Mouse (Mus musculus) MEL (cell line): ENCODE measurements around the gene Cep152. TPM values are rescaled to one million over a fixed set of nuclear protein-coding genes. Genes with fewer than 3 reads are reported as not detected.

Experiments used
- DNase-seq: peaks from one replicate; pipeline ENCODE4 v3.0.0; 2011; ENCODE audit warnings: low read depth, low spot score
- H3K27ac ChIP-seq: 2 replicates; pipeline ENCODE4 v1.5.1; 2012; ENCODE audit warnings: low read depth, mild to moderate bottlenecking, control low read depth, low read length, moderate library complexity; ENCODE audit not compliant: control insufficient read depth
- H3K27me3 ChIP-seq, 2 experiments: fragments of 150-350 bp in 1 of 2; sonication (generic) in 1 of 2; 2 replicates each; pipeline ENCODE4 v1.6.1; 2012; ENCODE audit warnings: low read length in 2 of 2, mild to moderate bottlenecking in 2 of 2, improper control_type of control experiment in 1 of 2, moderate library complexity in 1 of 2; ENCODE audit not compliant: insufficient read depth in 2 of 2, control insufficient read depth in 1 of 2
- H3K36me3 ChIP-seq, 2 experiments: 2 replicates each; pipeline ENCODE4 v1.6.1; 2012 to 2014; ENCODE audit warnings: low read length in 2 of 2, improper control_type of control experiment in 1 of 2, inconsistent platforms in 1 of 2, mild to moderate bottlenecking in 1 of 2; ENCODE audit not compliant: insufficient read depth in 2 of 2, control insufficient read depth in 1 of 2
- H3K4me1 ChIP-seq, 2 experiments: fragments of 150-350 bp in 1 of 2; sonication (generic) in 1 of 2; 2 replicates each; pipeline ENCODE4 v1.6.1; 2012; ENCODE audit warnings: low read length in 2 of 2, improper control_type of control experiment in 1 of 2, mild to moderate bottlenecking in 1 of 2; ENCODE audit not compliant: insufficient read depth in 2 of 2, control insufficient read depth in 1 of 2
- H3K4me3 ChIP-seq, 2 experiments: fragments of 150-350 bp in 1 of 2; sonication (generic) in 1 of 2; 2 replicates each; pipeline ENCODE4 v1.5.1; 2012; ENCODE audit warnings: low read depth in 2 of 2, low read length in 2 of 2, mild to moderate bottlenecking in 2 of 2, moderate library complexity in 2 of 2, control low read depth in 1 of 2, improper control_type of control experiment in 1 of 2; ENCODE audit not compliant: control insufficient read depth in 1 of 2, insufficient read depth in 1 of 2
- H3K79me2 ChIP-seq: 2 replicates; pipeline ENCODE4 v1.6.1; 2012; ENCODE audit warnings: mild to moderate bottlenecking, low read length, moderate library complexity; ENCODE audit not compliant: control insufficient read depth, poor library complexity, insufficient read depth
- H3K9ac ChIP-seq: 2 replicates; pipeline ENCODE4 v1.6.1; 2012; ENCODE audit warnings: low read depth, mild to moderate bottlenecking, control low read depth, low read length, moderate library complexity; ENCODE audit not compliant: control insufficient read depth, poor library complexity, severe bottlenecking
- H3K9me3 ChIP-seq: fragments of 150-350 bp; sonication (generic); replicated peaks from 2 replicates; pipeline ENCODE4 v1.6.1; 2012; ENCODE audit warnings: mild to moderate bottlenecking, low read length, improper control_type of control experiment, moderate library complexity; ENCODE audit not compliant: insufficient read depth
- BHLHE40 ChIP-seq: IDR thresholded peaks from 2 replicates; pipeline ENCODE4 v1.6.1; 2012; ENCODE audit warnings: low read depth, mild to moderate bottlenecking, inconsistent platforms, low read length, improper control_type of control experiment, borderline replicate concordance
- CHD1 ChIP-seq: IDR thresholded peaks from 2 replicates; pipeline ENCODE4 v1.6.1; 2012; ENCODE audit warnings: low read depth, mild to moderate bottlenecking, inconsistent platforms, low read length, improper control_type of control experiment
- CHD2 ChIP-seq: IDR thresholded peaks from 2 replicates; pipeline ENCODE4 v1.6.1; 2011; ENCODE audit warnings: low read length, improper control_type of control experiment
- CTCF ChIP-seq, 3 experiments: IDR thresholded peaks in 2 of 3; conservative IDR thresholded peaks in 1 of 3; 2 replicates each; pipeline ENCODE4 v1.5.1; 2011 to 2012; ENCODE audit warnings: low read length in 3 of 3, low read depth in 2 of 3, mild to moderate bottlenecking in 2 of 3, improper control_type of control experiment in 1 of 3, inconsistent platforms in 1 of 3, mixed read lengths in 1 of 3, moderate library complexity in 1 of 3; ENCODE audit not compliant: control insufficient read depth in 1 of 3, insufficient read depth in 1 of 3, poor library complexity in 1 of 3, severe bottlenecking in 1 of 3
- E2F4 ChIP-seq: IDR thresholded peaks from 2 replicates; pipeline ENCODE4 v1.6.1; 2011; ENCODE audit warnings: low read depth, low read length, improper control_type of control experiment, borderline replicate concordance
- EP300 ChIP-seq, 2 experiments: IDR thresholded peaks; 2 replicates each; pipeline ENCODE4 v1.6.1; 2011; ENCODE audit warnings: improper control_type of control experiment in 2 of 2, low read length in 2 of 2, low read depth in 1 of 2, mild to moderate bottlenecking in 1 of 2
- GABPA ChIP-seq: IDR thresholded peaks from 2 replicates; pipeline ENCODE4 v1.6.1; 2012; ENCODE audit warnings: low read depth, mild to moderate bottlenecking, inconsistent platforms, low read length, improper control_type of control experiment, moderate library complexity
- GATA1 ChIP-seq: IDR thresholded peaks from 2 replicates; pipeline ENCODE4 v1.6.1; 2011; ENCODE audit warnings: low read depth, low read length, improper control_type of control experiment
- HCFC1 ChIP-seq: IDR thresholded peaks from 2 replicates; pipeline ENCODE4 v1.6.1; 2012; ENCODE audit warnings: low read depth, mild to moderate bottlenecking, inconsistent platforms, low read length, improper control_type of control experiment, moderate library complexity
- JUND ChIP-seq: IDR thresholded peaks from 2 replicates; pipeline ENCODE4 v1.6.1; 2011; ENCODE audit warnings: low read depth, mild to moderate bottlenecking, improper control_type of control experiment, low read length
- KAT2A ChIP-seq: conservative IDR thresholded peaks from 2 replicates; pipeline ENCODE4 v1.6.1; 2012; ENCODE audit warnings: low read depth, low read length, improper control_type of control experiment, inconsistent platforms
- MAFK ChIP-seq: IDR thresholded peaks from 2 replicates; pipeline ENCODE4 v1.6.1; 2011; ENCODE audit warnings: low read depth, mild to moderate bottlenecking, low read length, improper control_type of control experiment, borderline replicate concordance
- MXI1 ChIP-seq: IDR thresholded peaks from 2 replicates; pipeline ENCODE4 v1.6.1; 2011; ENCODE audit warnings: mild to moderate bottlenecking, low read depth, low read length, improper control_type of control experiment
- MYB ChIP-seq: IDR thresholded peaks from 2 replicates; pipeline ENCODE4 v1.6.1; 2011; ENCODE audit warnings: mild to moderate bottlenecking, low read depth, low read length, improper control_type of control experiment
- MYC ChIP-seq: IDR thresholded peaks from 2 replicates; pipeline ENCODE4 v1.6.1; 2011; ENCODE audit warnings: low read depth, mild to moderate bottlenecking, low read length, improper control_type of control experiment, moderate library complexity
- NELFE ChIP-seq: IDR thresholded peaks from 2 replicates; pipeline ENCODE4 v1.6.1; 2011; ENCODE audit warnings: low read depth, low read length, improper control_type of control experiment
- NRF1 ChIP-seq: IDR thresholded peaks from 2 replicates; pipeline ENCODE4 v1.6.1; 2014; ENCODE audit warnings: low read depth, mild to moderate bottlenecking, inconsistent platforms, low read length, improper control_type of control experiment, moderate library complexity; ENCODE audit not compliant: poor library complexity, insufficient read depth, severe bottlenecking
- POLR2A ChIP-seq, 2 experiments: IDR thresholded peaks; 2 replicates each; pipeline ENCODE4 v1.6.1; 2011 to 2012; ENCODE audit warnings: low read length in 2 of 2, mild to moderate bottlenecking in 2 of 2, control low read depth in 1 of 2, improper control_type of control experiment in 1 of 2, low read depth in 1 of 2, moderate library complexity in 1 of 2; ENCODE audit not compliant: control insufficient read depth in 1 of 2, insufficient read depth in 1 of 2, poor library complexity in 1 of 2
- POLR2AphosphoS2 ChIP-seq: IDR thresholded peaks from 2 replicates; pipeline ENCODE4 v1.6.1; 2011; ENCODE audit warnings: low read length, improper control_type of control experiment
- RAD21 ChIP-seq: IDR thresholded peaks from 2 replicates; pipeline ENCODE4 v1.6.1; 2011; ENCODE audit warnings: mild to moderate bottlenecking, low read depth, low read length, improper control_type of control experiment
- RCOR1 ChIP-seq: IDR thresholded peaks from 2 replicates; pipeline ENCODE4 v1.6.1; 2012; ENCODE audit warnings: low read depth, mild to moderate bottlenecking, inconsistent platforms, low read length, improper control_type of control experiment
- SMC3 ChIP-seq: IDR thresholded peaks from 2 replicates; pipeline ENCODE4 v1.6.1; 2011; ENCODE audit warnings: low read depth, low read length, improper control_type of control experiment
- TBP ChIP-seq: IDR thresholded peaks from 2 replicates; pipeline ENCODE4 v1.8.0; 2011; ENCODE audit warnings: low read depth, low read length, improper control_type of control experiment
- USF1 ChIP-seq: IDR thresholded peaks from 2 replicates; pipeline ENCODE4 v1.6.1; 2014; ENCODE audit warnings: low read depth, mild to moderate bottlenecking, inconsistent platforms, low read length, improper control_type of control experiment, moderate library complexity
- USF2 ChIP-seq, 2 experiments: IDR thresholded peaks; 2 replicates each; pipeline ENCODE4 v1.6.1; 2011 to 2012; ENCODE audit warnings: improper control_type of control experiment in 2 of 2, low read length in 2 of 2, borderline replicate concordance in 1 of 2, inconsistent platforms in 1 of 2, low read depth in 1 of 2, mild to moderate bottlenecking in 1 of 2; ENCODE audit not compliant: insufficient read depth in 1 of 2
- ZC3H11A ChIP-seq: IDR thresholded peaks from 2 replicates; pipeline ENCODE4 v1.6.1; 2012; ENCODE audit warnings: low read depth, mild to moderate bottlenecking, inconsistent platforms, low read length, improper control_type of control experiment
- ZKSCAN1 ChIP-seq: IDR thresholded peaks from 2 replicates; pipeline ENCODE4 v1.6.1; 2012; ENCODE audit warnings: low read depth, mild to moderate bottlenecking, inconsistent platforms, low read length, improper control_type of control experiment, moderate library complexity
- ZNF384 ChIP-seq: IDR thresholded peaks from 2 replicates; pipeline ENCODE4 v1.6.1; 2012; ENCODE audit warnings: low read depth, mild to moderate bottlenecking, inconsistent platforms, low read length, improper control_type of control experiment
- polyA plus RNA-seq, 2 experiments: library from polyadenylated mRNA; stranded (reverse) in 1 of 2; unstranded in 1 of 2; fragments of >175 nt in 1 of 2; fragments of >200 nt in 1 of 2; gene quantifications; 2 replicates each; pipeline versions ENCODE4 v1.2.1 to v1.2.4; 2012; ENCODE audit warnings: low replicate concordance in 2 of 2, low read depth in 1 of 2; ENCODE audit not compliant: insufficient read length in 2 of 2, insufficient read depth in 1 of 2, missing spikeins in 1 of 2
- total RNA-seq: library from RNA; depleted of rRNA; stranded (reverse); fragments of 300-350 nt; gene quantifications from 2 replicates; pipeline ENCODE4 v1.2.3, GENCODE M21; 2012

The Cep152 gene
- total and polyA plus RNA-seq, 3 experiments: 13.9 to 14.1 TPM; not detected in 1

- TF ChIP-seq E2F4 (no peak), BHLHE40 (no peak)
These were observed 94.2 kb downstream of the Cep152 start (continued) for GRCm38 (mm10) chr2:125530665-125531064.

- DNase-seq: no peak
- Histone ChIP-seq H3K4me1 (no peaks in the 10 kb centered on the region), H3K9me3 (no peaks in the 10 kb centered on the region), H3K4me3 (no peak overlapping the region), H3K79me2 (no peaks in the 10 kb centered on the region), H3K9ac (no peak overlapping the region), H3K36me3 (no peaks in the 10 kb centered on the region), H3K27me3 (no peaks in the 10 kb centered on the region), H3K27ac (no peak overlapping the region)
- TF ChIP-seq USF1 (no peak), ZC3H11A (no peak), CHD1 (no peak), MXI1 (no peak), SMC3 (no peak), ZNF384 (no peak), ZKSCAN1 (no peak), RAD21 (no peak), HCFC1 (no peak), NELFE (no peak), NRF1 (no peak), MYC (no peak), EP300 (IDR thresholded peaks at IDR 0.05; ENCODE audit: low read depth in 1 of 2, low read length in 2 of 2) (no peak), CTCF (IDR thresholded peaks at IDR 0.05 in 2 of 3, conservative IDR thresholded peaks at IDR 0.05 in 1 of 3; ENCODE audit: control insufficient read depth in 1 of 3, insufficient read depth in 1 of 3, low read depth in 2 of 3, low read length in 3 of 3, poor library complexity in 1 of 3, severe bottlenecking in 1 of 3) (no peak), CHD2 (no peak), GABPA (no peak), BHLHE40 (no peak), GATA1 (no peak)
These were observed 98.3 kb downstream of the Cep152 start for GRCm38 (mm10) chr2:125526566-125526965.

- no peak overlapping the region for H3K9ac ChIP-seq
- TF ChIP-seq MXI1 (no peak), POLR2AphosphoS2 (no peak), POLR2A (IDR thresholded peaks at IDR 0.05; ENCODE audit: control insufficient read depth in 1 of 2, insufficient read depth in 1 of 2, low read depth in 1 of 2, low read length in 2 of 2, poor library complexity in 1 of 2) (no peak), ZC3H11A (no peak), MYB (no peak), CTCF (IDR thresholded peaks at IDR 0.05 in 2 of 3, conservative IDR thresholded peaks at IDR 0.05 in 1 of 3; ENCODE audit: control insufficient read depth in 1 of 3, insufficient read depth in 1 of 3, low read depth in 2 of 3, low read length in 3 of 3, poor library complexity in 1 of 3, severe bottlenecking in 1 of 3) (no peak), KAT2A (no peak), RCOR1 (no peak), JUND (no peak), EP300 (IDR thresholded peaks at IDR 0.05; ENCODE audit: low read depth in 1 of 2, low read length in 2 of 2) (no peak), USF2 (IDR thresholded peaks at IDR 0.05; ENCODE audit: borderline replicate concordance in 1 of 2, insufficient read depth in 1 of 2, low read depth in 1 of 2, low read length in 2 of 2) (no peak), GATA1 (no peak), MAFK (no peak), TBP (no peak), BHLHE40 (no peak), MYC (no peak), GABPA (no peak)
- no peaks in the 10 kb centered on the region for H3K9me3 ChIP-seq
- H3K4me1 ChIP-seq: no peaks in the 10 kb centered on the region
- no peak overlapping the region for H3K27ac ChIP-seq
- no peak overlapping the region for H3K4me3 ChIP-seq
- H3K36me3 ChIP-seq: no peaks in the 10 kb centered on the region
- H3K79me2 ChIP-seq: no peaks in the 10 kb centered on the region
- H3K27me3 ChIP-seq: no peaks in the 10 kb centered on the region
- DNase-seq: no peak
These were observed 99.4 kb downstream of the Cep152 start for GRCm38 (mm10) chr2:125525484-125525883.
